Mouse (Mus musculus): ENCODE results near the gene Hydin. TPM values are rescaled to one million over a fixed set of nuclear protein-coding genes. Genes with fewer than 3 reads are reported as not detected.

Hydin gene
- polyA plus RNA-seq, 1 experiment from 2014 or later: 0.01 TPM

DNA sequence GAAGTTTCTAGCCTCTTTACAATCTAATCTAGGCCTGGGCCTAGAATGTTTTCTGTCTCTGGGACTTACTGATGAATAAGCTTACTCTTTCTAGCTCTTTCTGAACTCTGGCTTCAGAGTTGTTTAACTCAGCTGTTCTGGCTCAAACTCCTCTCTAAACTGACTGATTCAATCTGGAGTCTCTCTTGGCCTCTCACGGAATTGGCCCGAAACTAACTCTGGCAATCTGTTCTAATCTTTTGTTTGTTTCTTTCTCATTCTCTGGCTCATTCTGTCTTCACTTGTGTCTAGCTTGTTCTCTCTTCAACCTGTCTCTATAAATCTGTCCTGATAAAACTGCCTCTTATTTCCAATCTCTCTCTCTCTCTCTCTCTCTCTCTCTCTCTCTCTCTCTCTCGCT, 137.7 kb downstream of the Hydin start:
- Histone ChIP-seq H3K4me1 (ENCODE audit: insufficient read depth) (no peaks in the 10 kb centered on the region), H3K9me3 (ENCODE audit: low read length) (no peaks in the 10 kb centered on the region), H3K27ac (ENCODE audit: low read depth) (no peak overlapping the region), H3K36me3 (replicated peaks; ENCODE audit: insufficient read depth, low read length) (no peaks in the 10 kb centered on the region), H3K27me3 (ENCODE audit: insufficient read depth, low read length) (no peaks in the 10 kb centered on the region), H3K9ac (replicated peaks) (no peak overlapping the region), H3K4me2 (ENCODE audit: low read depth, low read length) (no peak overlapping the region), H3K4me3 (ENCODE audit: low read depth, low read length) (no peak overlapping the region)
- WGBS (ENCODE audit: insufficient replicate concordance): 78% methylated on average over 3 of the region's 3 CpGs
- TF ChIP-seq EP300 (IDR thresholded peaks at IDR 0.05; ENCODE audit: low read depth) (no peak), CTCF (IDR thresholded peaks at IDR 0.05; ENCODE audit: low read depth) (no peak)
- ATAC-seq (no peak), DNase-seq (no peak)

- Histone ChIP-seq H3K4me3 (ENCODE audit: low read depth, low read length) (no peak overlapping the region), H3K4me2 (ENCODE audit: low read depth, low read length) (no peak overlapping the region), H3K9me3 (ENCODE audit: low read length) (no peaks in the 10 kb centered on the region), H3K27ac (ENCODE audit: low read depth) (no peak overlapping the region), H3K27me3 (ENCODE audit: insufficient read depth, low read length) (no peaks in the 10 kb centered on the region), H3K4me1 (ENCODE audit: insufficient read depth) (no peaks in the 10 kb centered on the region), H3K9ac (replicated peaks) (no peak overlapping the region), H3K36me3 (replicated peaks; ENCODE audit: insufficient read depth, low read length) (no peaks in the 10 kb centered on the region)
- WGBS (ENCODE audit: insufficient replicate concordance): 80% methylated on average over 4 of the region's 4 CpGs
- DNase-seq: no peak
- no peak for TF ChIP-seq CTCF (IDR thresholded peaks at IDR 0.05; ENCODE audit: low read depth)
- no peak for ATAC-seq
Measured at GRCm38 (mm10) chr8:110415121-110415520, 148.3 kb downstream of the Hydin start.

- Histone ChIP-seq H3K27ac (ENCODE audit: low read depth) (no peak overlapping the region), H3K36me3 (replicated peaks; ENCODE audit: insufficient read depth, low read length) (no peaks in the 10 kb centered on the region), H3K4me3 (ENCODE audit: low read depth, low read length) (no peak overlapping the region), H3K9me3 (ENCODE audit: low read length) (no peaks in the 10 kb centered on the region), H3K4me2 (ENCODE audit: low read depth, low read length) (no peak overlapping the region), H3K4me1 (ENCODE audit: insufficient read depth) (no peaks in the 10 kb centered on the region), H3K27me3 (ENCODE audit: insufficient read depth, low read length) (no peaks in the 10 kb centered on the region), H3K9ac (replicated peaks) (no peak overlapping the region)
- TF ChIP-seq CTCF (IDR thresholded peaks at IDR 0.05; ENCODE audit: low read depth): no peak
- TF ChIP-seq EP300 (IDR thresholded peaks at IDR 0.05; ENCODE audit: low read depth): no peak
- WGBS (ENCODE audit: insufficient replicate concordance): 75% methylated on average over 3 of the region's 3 CpGs
- ATAC-seq (no peak), DNase-seq (no peak)
Measured at GRCm38 (mm10) chr8:110416931-110417330, 150.2 kb downstream of the Hydin start.

GRCm38 (mm10) chr8:110417801-110418200, 151.0 kb downstream of the Hydin start:
- TF ChIP-seq CTCF (IDR thresholded peaks at IDR 0.05; ENCODE audit: low read depth) (no peak), EP300 (IDR thresholded peaks at IDR 0.05; ENCODE audit: low read depth) (no peak)
- no peaks in the 10 kb centered on the region for H3K27me3 ChIP-seq (ENCODE audit: insufficient read depth, low read length)
- H3K4me3 ChIP-seq (ENCODE audit: low read depth, low read length): no peak overlapping the region
- no peak for DNase-seq
- no peaks in the 10 kb centered on the region for H3K9me3 ChIP-seq (ENCODE audit: low read length)
- no peak overlapping the region for H3K27ac ChIP-seq (ENCODE audit: low read depth)
- ATAC-seq: no peak
- no peak overlapping the region for H3K9ac ChIP-seq (replicated peaks)
- H3K36me3 ChIP-seq (replicated peaks; ENCODE audit: insufficient read depth, low read length): no peaks in the 10 kb centered on the region
- no peaks in the 10 kb centered on the region for H3K4me1 ChIP-seq (ENCODE audit: insufficient read depth)
- no peak overlapping the region for H3K4me2 ChIP-seq (ENCODE audit: low read depth, low read length)
- 81% methylated on average over 7 of the region's 7 CpGs for WGBS (ENCODE audit: insufficient replicate concordance)

- WGBS (ENCODE audit: insufficient replicate concordance): 71% methylated on average over 5 of the region's 5 CpGs
- no peak for ATAC-seq
- no peak for TF ChIP-seq CTCF (IDR thresholded peaks at IDR 0.05; ENCODE audit: low read depth)
- TF ChIP-seq EP300 (IDR thresholded peaks at IDR 0.05; ENCODE audit: low read depth): no peak
- Histone ChIP-seq H3K27ac (ENCODE audit: low read depth) (no peak overlapping the region), H3K4me1 (ENCODE audit: insufficient read depth) (no peaks in the 10 kb centered on the region), H3K36me3 (replicated peaks; ENCODE audit: insufficient read depth, low read length) (no peaks in the 10 kb centered on the region), H3K27me3 (ENCODE audit: insufficient read depth, low read length) (no peaks in the 10 kb centered on the region), H3K4me2 (ENCODE audit: low read depth, low read length) (no peak overlapping the region), H3K4me3 (ENCODE audit: low read depth, low read length) (no peak overlapping the region), H3K9ac (replicated peaks) (no peak overlapping the region), H3K9me3 (ENCODE audit: low read length) (no peaks in the 10 kb centered on the region)
- no peak for DNase-seq
Measured at GRCm38 (mm10) chr8:110419711-110420110, 152.9 kb downstream of the Hydin start.

GRCm38 (mm10) chr8:110420221-110420620, 153.4 kb downstream of the Hydin start:
- DNase-seq: no peak
- 73% methylated on average over 3 of the region's 3 CpGs for WGBS (ENCODE audit: insufficient replicate concordance)
- Histone ChIP-seq H3K9me3 (ENCODE audit: low read length) (no peaks in the 10 kb centered on the region), H3K4me2 (ENCODE audit: low read depth, low read length) (no peak overlapping the region), H3K27me3 (ENCODE audit: insufficient read depth, low read length) (no peaks in the 10 kb centered on the region), H3K4me3 (ENCODE audit: low read depth, low read length) (no peak overlapping the region), H3K36me3 (replicated peaks; ENCODE audit: insufficient read depth, low read length) (no peaks in the 10 kb centered on the region), H3K4me1 (ENCODE audit: insufficient read depth) (no peaks in the 10 kb centered on the region), H3K9ac (replicated peaks) (no peak overlapping the region), H3K27ac (ENCODE audit: low read depth) (no peak overlapping the region)
- ATAC-seq: no peak
- TF ChIP-seq CTCF (IDR thresholded peaks at IDR 0.05; ENCODE audit: low read depth): no peak

- H3K27ac ChIP-seq (ENCODE audit: low read depth): no peak overlapping the region
- no peak overlapping the region for H3K4me3 ChIP-seq (ENCODE audit: low read depth, low read length)
- H3K9ac ChIP-seq (replicated peaks): no peak overlapping the region
- ATAC-seq (no peak), DNase-seq (no peak)
- WGBS (ENCODE audit: insufficient replicate concordance): 83% methylated on average over 8 of the region's 8 CpGs
- no peak for TF ChIP-seq EP300 (IDR thresholded peaks at IDR 0.05; ENCODE audit: low read depth)
- no peak for TF ChIP-seq CTCF (IDR thresholded peaks at IDR 0.05; ENCODE audit: low read depth)
- no peaks in the 10 kb centered on the region for H3K4me1 ChIP-seq (ENCODE audit: insufficient read depth)
- H3K27me3 ChIP-seq (ENCODE audit: insufficient read depth, low read length): no peaks in the 10 kb centered on the region
- no peaks in the 10 kb centered on the region for H3K36me3 ChIP-seq (replicated peaks; ENCODE audit: insufficient read depth, low read length)
- H3K4me2 ChIP-seq (ENCODE audit: low read depth, low read length): no peak overlapping the region
- H3K9me3 ChIP-seq (ENCODE audit: low read length): no peaks in the 10 kb centered on the region
Measured at GRCm38 (mm10) chr8:110424146-110424545, 157.4 kb downstream of the Hydin start.

All from liver, postnatal 0 days (tissue).